Mouse (Mus musculus) cerebral cortex, adult 2 months (tissue): ENCODE data around the gene Ehmt1.

Source experiments
- WGBS: fragments of 180-500 bp; shearing (Covaris S2); methylation state at CpG from one replicate; pipeline ENCODE4 v1.1.7; 2018; 5-methylcytosine and 5-hydroxymethylcytosine counted together

Ehmt1 gene

GRCm38 (mm10) chr2:24910481-24910880 lies 8.9 kb downstream of the Ehmt1 start:
- WGBS: 97% methylated on average over 4 of the region's 4 CpGs

GRCm38 (mm10) chr2:24905653-24906155 lies 13.7 kb downstream of the Ehmt1 start:
- 19% methylated on average over 2 of the region's 2 CpGs for WGBS

GRCm38 (mm10) chr2:24904823-24905652 lies 14.4 kb downstream of the Ehmt1 start:
- WGBS: 52% methylated on average over 11 of the region's 11 CpGs

GRCm38 (mm10) chr2:24902999-24903398 lies 16.4 kb downstream of the Ehmt1 start:
- 50% methylated on average over 6 of the region's 6 CpGs for WGBS

GRCm38 (mm10) chr2:24901055-24901454 lies 18.4 kb downstream of the Ehmt1 start:
- WGBS: 25% methylated on average over 5 of the region's 5 CpGs

GRCm38 (mm10) chr2:24899292-24899691 lies 20.1 kb downstream of the Ehmt1 start:
- WGBS: 66% methylated on average over 2 of the region's 2 CpGs

GRCm38 (mm10) chr2:24896761-24897160 lies 22.7 kb downstream of the Ehmt1 start:
- 80% methylated on average over 4 of the region's 4 CpGs for WGBS

- WGBS: 91% methylated on average over 1 of the region's 1 CpGs
Measured at GRCm38 (mm10) chr2:24894211-24894610, 25.2 kb downstream of the Ehmt1 start.

GRCm38 (mm10) chr2:24892318-24892717 lies 27.1 kb downstream of the Ehmt1 start:
- WGBS: 92% methylated on average over 5 of the region's 5 CpGs

- WGBS: 53% methylated on average over 6 of the region's 6 CpGs
Measured at GRCm38 (mm10) chr2:24890541-24891447, 28.6 kb downstream of the Ehmt1 start.

- WGBS: 74% methylated on average over 5 of the region's 5 CpGs
Measured at GRCm38 (mm10) chr2:24888895-24889294, 30.5 kb downstream of the Ehmt1 start.

- 94% methylated on average over 2 of the region's 2 CpGs for WGBS
Measured at GRCm38 (mm10) chr2:24880686-24881085, 38.7 kb downstream of the Ehmt1 start.

GRCm38 (mm10) chr2:24870952-24871351 lies 48.5 kb downstream of the Ehmt1 start:
- WGBS: 90% methylated on average over 1 of the region's 1 CpGs

GRCm38 (mm10) chr2:24863010-24863409 lies 56.4 kb downstream of the Ehmt1 start:
- WGBS: 81% methylated on average over 8 of the region's 8 CpGs

GRCm38 (mm10) chr2:24852408-24852807 lies 67.0 kb downstream of the Ehmt1 start:
- 66% methylated on average over 5 of the region's 5 CpGs for WGBS

- 98% methylated on average over 1 of the region's 1 CpGs for WGBS
Measured at GRCm38 (mm10) chr2:24846557-24846956, 72.9 kb downstream of the Ehmt1 start.

GRCm38 (mm10) chr2:24845256-24845655 lies 74.2 kb downstream of the Ehmt1 start:
- 58% methylated on average over 1 of the region's 1 CpGs for WGBS

- WGBS: 64% methylated on average over 3 of the region's 3 CpGs
Measured at GRCm38 (mm10) chr2:24830614-24831013, 88.8 kb downstream of the Ehmt1 start.

GRCm38 (mm10) chr2:24809746-24810145 lies 109.7 kb downstream of the Ehmt1 start:
- WGBS: 87% methylated on average over 3 of the region's 3 CpGs

GRCm38 (mm10) chr2:24807691-24808090 lies 111.7 kb downstream of the Ehmt1 start:
- 87% methylated on average over 10 of the region's 10 CpGs for WGBS

GRCm38 (mm10) chr2:24807036-24807435 lies 112.4 kb downstream of the Ehmt1 start:
- WGBS: 70% methylated on average over 3 of the region's 3 CpGs

GRCm38 (mm10) chr2:24806143-24806542 lies 113.3 kb downstream of the Ehmt1 start:
- 37% methylated on average over 6 of the region's 6 CpGs for WGBS
